Mouse (Mus musculus) frontal cortex, adult (tissue): ENCODE results near the gene Cenpb.

Source experiments
- ATAC-seq: cut with Nextera tagmentation; 2 replicates; pipeline ENCODE4 v1.9.2; 2017; ENCODE audit warnings: mild to moderate bottlenecking, moderate library complexity, mixed read lengths; ENCODE audit not compliant: low TSS enrichment

Cenpb gene

GRCm38 (mm10) chr2:131167984-131168383, 11.9 kb downstream of the Cenpb start:
- no peak for ATAC-seq

- no peak for ATAC-seq
These were observed 13.7 kb downstream of the Cenpb start for GRCm38 (mm10) chr2:131166172-131166571.

GRCm38 (mm10) chr2:131163924-131164323, 15.9 kb downstream of the Cenpb start:
- ATAC-seq = no peak

GRCm38 (mm10) chr2:131160671-131161111, 19.2 kb downstream of the Cenpb start:
- ATAC-seq = peak; percentile 31; the same call in 1 of the 2 replicates

GRCm38 (mm10) chr2:131159938-131160581, 19.8 kb downstream of the Cenpb start, which contains the start of gene 1700037H04Rik:
1700037H04Rik (minus strand) TSS chr2:131160081.
- peak; percentile 96 for ATAC-seq

- ATAC-seq = peak; percentile 31
These were observed 20.4 kb downstream of the Cenpb start for GRCm38 (mm10) chr2:131159491-131159910.

GRCm38 (mm10) chr2:131156987-131157386, 22.9 kb downstream of the Cenpb start:
- no peak for ATAC-seq

- ATAC-seq = no peak
These were observed 25.8 kb downstream of the Cenpb start for GRCm38 (mm10) chr2:131154036-131154435.

GRCm38 (mm10) chr2:131152166-131152730, 27.6 kb downstream of the Cenpb start:
- no peak for ATAC-seq

GRCm38 (mm10) chr2:131149254-131149578, 30.7 kb downstream of the Cenpb start:
- no peak for ATAC-seq

DNA sequence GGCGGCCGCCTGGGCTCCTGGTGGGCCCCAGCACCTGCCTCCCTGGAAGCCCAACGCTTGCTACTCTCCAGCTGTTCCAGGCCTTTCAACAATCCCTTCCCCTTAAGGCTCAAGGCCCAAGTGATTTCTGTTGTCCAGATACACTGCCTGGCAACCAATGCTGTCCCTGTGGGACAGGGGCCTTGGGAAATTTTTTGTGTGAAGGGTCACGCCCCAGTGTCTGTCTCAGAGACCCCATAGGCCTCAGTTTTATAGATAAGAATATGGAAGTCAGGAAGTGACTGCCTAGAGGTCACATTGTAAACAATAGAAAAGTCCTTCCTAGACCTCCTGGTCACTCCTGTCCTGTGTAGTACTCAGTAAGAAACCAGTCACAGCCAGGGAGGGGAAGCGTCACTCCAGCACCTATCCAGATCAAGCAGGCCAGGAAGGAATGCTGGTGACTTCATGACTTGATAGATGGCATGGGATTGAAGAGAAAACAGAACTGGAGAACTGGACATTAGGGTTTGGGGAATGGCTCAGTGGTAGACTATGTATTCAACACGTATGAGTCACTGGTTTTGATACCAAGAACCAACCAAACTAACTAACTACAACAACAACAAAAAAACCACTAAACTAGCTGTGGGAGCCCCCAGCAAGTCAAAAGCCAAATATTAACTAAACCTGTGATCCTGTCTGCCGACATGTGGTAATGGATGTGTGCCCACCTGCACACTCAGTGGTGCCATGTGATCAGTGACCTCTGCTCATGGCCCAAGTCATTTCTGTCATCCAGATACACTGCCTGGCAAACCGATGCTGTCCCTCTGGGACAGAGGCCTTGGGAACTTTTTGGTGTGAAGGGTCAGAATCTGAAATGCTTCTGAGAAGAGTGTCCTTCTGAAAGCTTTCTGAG, 31.3 kb downstream of the Cenpb start:
- ATAC-seq = no peak

GRCm38 (mm10) chr2:131147043-131147365, 32.9 kb downstream of the Cenpb start:
- ATAC-seq = no peak

DNA sequence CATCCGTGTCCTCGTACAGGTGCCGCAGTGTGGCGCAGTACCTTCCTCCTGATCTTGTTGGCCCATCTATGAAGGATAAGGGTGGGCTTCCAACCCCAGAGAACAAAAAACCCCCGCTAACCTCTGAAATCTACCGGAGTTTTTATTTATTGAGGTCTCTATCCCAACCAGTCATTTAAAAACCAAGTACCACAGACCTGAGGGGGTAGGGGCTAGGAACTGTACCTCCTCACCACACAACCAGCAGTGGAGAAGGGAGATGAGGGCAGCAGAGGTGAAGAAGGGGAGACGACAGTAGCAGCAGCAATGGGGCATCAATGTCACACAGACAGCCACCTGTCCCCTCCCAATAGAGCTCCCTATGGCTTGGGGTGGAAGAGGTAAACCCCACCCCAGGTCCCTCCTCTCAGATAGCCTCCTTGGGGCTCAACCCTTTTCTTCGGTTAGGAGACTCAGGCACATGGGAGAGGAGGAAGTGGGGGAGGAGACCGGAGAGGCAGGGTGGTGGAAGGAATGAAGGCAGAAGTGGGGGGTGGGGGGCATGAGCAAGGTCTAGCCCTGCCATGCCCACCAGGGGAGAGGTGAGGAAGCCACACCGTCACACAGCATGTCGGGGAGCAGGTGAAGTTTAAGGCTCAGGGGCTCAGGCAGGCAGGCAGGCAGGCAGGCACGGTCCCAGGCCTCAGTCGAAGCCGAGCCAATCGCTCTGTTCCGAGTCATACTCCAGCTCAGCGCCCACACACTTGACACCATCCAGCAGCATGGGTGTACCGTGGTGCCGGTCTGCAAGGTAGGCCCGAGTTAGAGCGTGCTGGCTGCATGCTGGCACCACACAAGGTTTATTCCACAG, 33.4 kb downstream of the Cenpb start:
- peak; percentile 72 for ATAC-seq

DNA sequence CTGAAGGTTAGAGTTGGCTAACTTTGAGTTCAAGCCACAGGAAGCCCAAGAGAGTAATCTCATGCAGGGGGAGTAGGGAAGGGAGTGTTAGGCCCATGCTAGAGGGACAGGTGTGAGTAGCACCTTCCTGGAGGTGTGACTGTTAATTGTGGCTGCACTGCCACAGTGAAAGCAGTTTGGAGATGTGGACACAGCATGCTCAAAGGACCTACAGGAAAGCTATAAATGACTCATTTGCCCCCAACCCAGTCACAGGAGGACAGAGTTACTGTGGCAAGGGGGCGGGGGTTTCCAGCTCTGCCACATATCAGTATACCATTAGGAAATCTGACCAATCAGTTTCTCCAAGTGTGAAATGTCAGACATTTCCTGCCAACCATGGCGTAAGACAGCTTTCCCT, 34.3 kb downstream of the Cenpb start:
- ATAC-seq = no peak

- no peak for ATAC-seq
These were observed 34.7 kb downstream of the Cenpb start for GRCm38 (mm10) chr2:131145121-131145520.

- ATAC-seq = no peak
These were observed 36.7 kb downstream of the Cenpb start for GRCm38 (mm10) chr2:131143007-131143780.

GRCm38 (mm10) chr2:131142592-131142991, 37.3 kb downstream of the Cenpb start:
- peak; percentile 33; the same call in 1 of the 2 replicates for ATAC-seq

GRCm38 (mm10) chr2:131141336-131141986, 38.4 kb downstream of the Cenpb start:
- ATAC-seq = no peak

GRCm38 (mm10) chr2:131140533-131140905, 39.3 kb downstream of the Cenpb start:
- no peak for ATAC-seq

- no peak for ATAC-seq
These were observed 39.9 kb downstream of the Cenpb start for GRCm38 (mm10) chr2:131139886-131140532.
